Mouse (Mus musculus) T-helper 1 cell (primary cell): ENCODE results near the gene Daxx.
"Not testable (repeated sequence)": the region's sequence is repeated elsewhere in the genome, so short reads cannot be mapped to it uniquely, and the experiment has no call there.

Experiments
- in situ Hi-C: fragments of 300-600 bp; cut with MboI, MseI; formaldehyde crosslinking; loops from one replicate; pipeline ENCODE4 v1.15.1; 2025; ENCODE audit warnings: high pct_unique_total_duplicates

Daxx gene

DNA sequence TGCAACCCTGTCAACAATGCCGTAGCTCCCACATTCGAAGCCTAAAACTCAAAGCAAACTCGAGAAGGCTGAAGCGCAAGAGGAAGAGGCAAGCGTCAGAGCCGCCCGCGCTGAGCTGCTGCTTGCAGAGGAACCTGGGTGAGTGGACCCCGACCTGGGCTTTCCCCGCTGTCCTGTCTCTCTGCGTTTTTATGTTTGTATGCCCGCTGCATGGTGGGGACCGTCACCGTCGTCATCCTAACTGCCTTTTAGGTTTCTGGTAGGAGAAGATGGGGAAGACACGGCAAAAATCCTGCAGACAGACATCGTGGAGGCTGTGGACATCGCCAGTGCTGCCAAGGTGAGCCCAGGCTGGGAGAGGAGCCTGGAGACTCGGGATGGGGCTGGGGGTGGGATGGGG is 32.2 kb downstream of the Daxx start:
- in situ Hi-C loops = no loop called here

DNA sequence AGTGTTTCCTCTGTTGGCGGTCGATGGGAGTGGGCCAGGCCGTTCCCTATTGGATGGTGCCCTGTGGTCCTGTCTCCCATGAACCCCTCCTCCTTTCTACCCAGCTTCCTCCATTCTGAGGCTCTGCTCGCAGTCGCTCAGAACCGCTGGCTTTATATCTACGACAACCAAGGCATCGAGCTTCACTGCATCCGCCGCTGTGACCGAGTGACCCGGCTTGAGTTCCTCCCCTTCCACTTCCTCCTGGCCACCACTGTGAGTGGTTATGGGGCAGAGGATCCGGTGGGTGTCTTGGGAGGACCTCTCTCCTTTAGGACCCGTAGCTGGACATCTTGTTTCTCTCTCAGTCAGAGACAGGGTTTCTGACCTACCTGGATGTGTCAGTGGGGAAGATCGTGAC is 34.2 kb downstream of the Daxx start:
- in situ Hi-C loops = no loop called here

DNA sequence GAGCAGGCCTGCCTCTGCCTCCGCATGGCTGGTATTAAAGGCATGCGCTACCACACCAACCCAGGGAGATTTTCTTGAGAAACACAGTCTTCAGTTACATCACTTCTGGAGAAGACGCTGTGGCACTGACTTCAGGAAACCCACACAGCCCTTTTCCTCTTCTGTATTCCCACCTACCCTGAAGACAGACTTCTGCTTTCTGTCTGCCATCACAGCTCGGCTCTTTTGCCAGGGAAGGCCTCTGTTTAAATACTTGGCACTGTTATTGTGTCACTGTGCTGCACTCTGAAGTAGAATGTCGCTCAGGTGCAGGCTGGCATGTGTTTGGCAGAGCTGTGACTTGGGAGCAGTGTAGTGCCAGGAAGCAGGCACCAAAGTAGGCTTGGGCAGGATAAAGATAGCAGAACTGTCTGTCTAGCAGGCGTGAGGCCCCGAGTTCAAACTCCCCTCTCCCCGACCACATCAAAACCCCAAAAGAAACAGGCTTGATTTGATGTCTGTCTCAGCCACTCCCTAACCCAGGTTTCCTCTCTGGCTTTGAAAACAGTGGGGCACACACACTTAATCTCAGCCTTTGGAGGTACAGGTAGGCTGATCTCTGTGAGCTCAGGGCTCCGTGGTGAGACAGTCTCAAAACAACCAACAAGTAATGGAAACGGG is 38.3 kb downstream of the Daxx start:
- in situ Hi-C loops = no loop called here

DNA sequence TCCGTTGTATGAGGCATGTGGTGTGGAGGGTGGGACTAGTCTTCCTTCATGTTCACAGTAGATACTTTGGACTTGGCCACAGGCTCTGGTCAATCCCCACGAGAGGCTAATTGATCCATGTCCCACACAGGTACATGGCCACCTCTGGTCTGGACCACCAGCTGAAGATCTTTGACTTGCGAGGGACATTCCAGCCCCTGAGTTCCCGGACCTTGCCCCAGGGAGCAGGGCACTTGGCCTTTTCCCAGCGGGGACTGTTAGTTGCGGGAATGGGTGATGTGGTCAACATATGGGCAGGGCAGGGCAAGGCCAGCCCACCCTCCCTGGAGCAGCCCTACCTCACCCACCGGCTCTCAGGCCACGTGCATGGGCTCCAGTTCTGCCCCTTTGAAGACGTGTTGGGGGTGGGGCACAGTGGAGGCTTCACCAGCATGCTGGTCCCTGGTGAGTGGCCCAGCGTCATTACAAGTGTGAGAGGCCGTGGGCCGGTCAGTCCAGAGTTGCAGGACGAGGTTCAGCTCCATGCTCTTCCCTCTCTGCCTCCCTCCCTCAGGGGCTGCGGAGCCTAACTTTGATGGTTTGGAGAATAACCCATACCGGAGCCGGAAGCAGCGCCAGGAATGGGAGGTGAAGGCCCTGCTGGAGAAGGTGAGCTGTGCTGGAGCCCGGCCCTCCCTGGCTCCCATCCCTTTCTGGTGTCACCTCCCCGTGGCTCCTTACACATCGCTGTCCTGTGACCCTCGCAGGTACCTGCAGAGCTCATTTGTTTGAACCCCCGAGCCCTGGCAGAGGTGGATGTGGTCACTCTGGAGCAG is 39.1 kb downstream of the Daxx start:
- in situ Hi-C loops = no loop called here

DNA sequence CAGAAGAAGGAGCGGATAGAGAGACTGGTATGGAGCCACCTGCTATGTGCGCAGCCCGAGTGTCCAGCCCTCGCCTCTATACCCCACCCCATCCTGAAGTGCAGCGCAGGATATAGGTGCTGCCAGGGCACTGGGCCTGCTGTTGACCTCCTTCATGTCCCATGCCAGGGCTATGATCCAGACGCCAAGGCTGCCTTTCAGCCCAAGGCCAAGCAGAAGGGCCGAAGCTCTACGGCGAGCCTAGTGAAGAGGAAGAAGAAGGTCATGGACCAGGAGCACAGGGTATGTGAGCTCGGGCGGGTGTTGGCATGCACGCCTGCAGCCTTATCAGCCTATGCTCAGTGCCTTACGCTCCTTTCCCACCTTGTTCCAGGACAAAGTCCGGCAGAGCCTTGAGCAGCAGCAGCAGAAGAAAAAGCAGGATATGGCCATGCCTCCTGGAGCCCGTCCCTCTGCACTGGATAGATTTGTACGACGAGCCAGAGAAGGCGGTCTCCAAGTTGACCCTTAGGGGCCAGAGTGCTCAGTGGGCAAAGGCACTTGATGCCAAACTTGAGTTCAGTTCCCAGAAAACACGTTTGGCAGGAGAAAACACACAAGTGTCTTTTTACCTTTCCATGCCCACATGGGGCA is 39.8 kb downstream of the Daxx start:
- in situ Hi-C loops = no loop called here

DNA sequence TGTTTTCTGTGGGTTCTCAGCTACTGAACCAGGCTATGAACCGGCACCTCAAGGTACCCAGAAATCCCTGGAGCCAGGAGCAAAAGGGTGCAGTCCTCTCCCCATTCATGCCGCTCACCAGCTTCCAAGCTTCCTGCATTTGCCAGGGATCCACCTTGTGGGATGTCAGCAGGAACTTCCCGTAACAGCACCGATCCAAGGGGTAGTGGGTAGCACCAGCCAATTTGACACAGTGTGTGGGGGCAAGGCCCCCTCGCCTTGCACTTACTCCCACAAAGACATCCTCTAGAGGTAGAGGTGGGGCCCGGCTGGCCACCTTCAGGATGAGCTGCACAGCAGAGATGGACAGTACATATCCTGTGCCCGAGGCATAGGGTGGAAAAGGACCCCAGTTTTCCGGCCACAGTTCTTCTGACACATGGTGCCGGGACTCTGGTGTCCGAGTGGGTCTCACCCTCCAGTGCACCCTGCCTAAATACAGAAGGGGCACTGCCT is 41.0 kb downstream of the Daxx start:
- in situ Hi-C loops = no loop called here

DNA sequence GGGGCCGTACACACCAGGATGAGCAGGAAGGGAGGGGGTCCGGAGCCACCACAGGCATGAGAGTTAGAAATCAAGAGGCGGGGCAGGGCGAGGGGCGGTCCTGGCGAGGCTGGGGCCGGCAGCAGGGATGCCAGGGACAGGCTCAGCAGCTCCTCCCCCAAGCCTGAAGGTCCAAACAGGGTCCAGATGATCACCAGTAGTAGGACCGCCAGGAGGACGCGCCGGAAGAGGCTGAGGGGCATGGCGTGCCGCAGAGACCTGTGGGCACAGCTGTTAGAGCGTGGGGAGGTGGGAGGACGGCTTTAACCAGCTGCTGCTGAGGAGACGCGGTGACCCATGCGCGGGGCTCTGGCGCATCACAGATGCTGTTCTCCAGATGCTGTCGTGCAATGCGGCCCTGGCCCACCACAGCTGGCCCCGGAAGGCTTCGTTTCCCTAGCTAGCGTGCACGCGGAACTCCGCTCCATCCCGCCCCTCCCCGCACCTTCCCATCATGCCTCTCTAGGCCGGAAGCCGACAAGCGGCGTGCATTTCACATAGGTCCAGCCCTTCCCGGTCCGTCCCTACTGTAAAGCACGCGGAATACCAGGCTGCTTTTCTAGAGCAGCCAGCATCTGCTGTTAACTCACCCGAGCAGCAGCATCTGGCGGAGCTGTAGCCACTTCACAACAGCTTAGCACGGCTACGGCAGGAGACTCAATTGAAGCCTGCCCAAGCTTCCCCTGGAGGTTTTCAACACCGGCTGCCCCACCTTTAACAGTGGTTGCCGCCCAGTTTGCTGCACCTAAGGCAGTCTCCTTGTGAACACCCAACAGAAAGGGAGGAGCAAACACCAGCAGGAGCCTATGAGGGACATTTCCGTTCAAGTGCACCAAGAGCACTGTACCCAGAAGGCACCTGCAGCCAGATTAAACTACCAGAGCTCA is 42.1 kb downstream of the Daxx start, which contains the start of gene B3galt4:
B3galt4 (minus strand) TSS at position 468 of the 926 bp plus-strand sequence.
- in situ Hi-C loops = no loop called here

DNA sequence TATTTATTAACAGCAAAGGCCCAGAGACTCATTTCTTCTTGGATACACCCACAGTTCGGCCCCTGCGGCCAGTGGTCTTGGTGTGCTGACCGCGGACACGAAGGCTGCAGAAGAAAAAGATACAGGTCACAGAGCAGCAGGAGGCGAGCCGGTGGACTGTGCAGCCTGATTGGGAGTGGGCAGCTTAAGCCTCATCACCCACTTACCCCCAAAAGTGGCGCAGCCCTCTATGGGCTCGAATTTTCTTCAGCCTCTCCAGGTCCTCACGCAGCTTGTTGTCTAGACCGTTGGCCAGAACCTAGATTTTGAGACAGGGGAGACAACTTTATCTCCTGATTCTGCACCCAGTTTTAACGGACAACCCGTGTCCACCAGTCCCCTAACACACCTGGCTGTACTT is 42.8 kb downstream of the Daxx start:
- in situ Hi-C loops = not testable (repeated sequence)

DNA sequence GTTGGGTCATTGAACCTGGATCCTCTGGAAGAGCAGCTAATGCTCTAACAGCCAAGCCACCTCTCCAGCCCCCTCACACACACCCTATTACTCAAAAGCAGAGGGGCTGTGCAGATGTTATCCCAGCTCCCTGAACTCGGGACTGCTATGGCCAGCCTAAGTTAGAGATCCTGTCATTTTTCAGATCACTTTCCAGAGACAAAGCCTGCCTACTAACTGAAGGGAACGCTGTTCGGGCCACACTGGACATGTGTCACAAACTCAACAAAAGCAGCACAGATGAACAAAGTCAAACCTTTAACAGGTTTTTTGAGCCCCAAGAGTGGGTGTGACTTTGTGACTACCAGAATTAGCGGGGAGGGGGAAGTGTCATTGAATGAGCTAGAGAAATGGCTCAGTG is 43.7 kb downstream of the Daxx start:
- in situ Hi-C loops = no loop called here

DNA sequence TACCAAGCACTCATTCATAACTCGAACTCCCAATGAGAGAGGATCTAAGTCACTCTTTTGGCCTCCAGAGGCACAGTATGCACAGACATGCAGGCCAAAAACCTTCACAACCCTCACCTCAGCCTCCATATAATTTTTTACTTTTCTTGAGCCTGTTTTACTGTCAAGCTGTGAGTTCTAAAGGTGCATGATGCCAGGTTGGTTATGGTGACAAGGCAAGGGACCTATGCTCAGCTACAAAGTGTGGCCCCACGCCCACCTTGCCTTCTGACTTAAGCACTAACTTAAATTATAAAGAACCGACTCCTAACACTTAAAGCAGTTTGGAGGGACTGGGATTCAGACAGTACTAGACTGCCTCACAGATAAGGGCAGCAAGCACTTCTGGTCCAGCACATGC is 44.1 kb downstream of the Daxx start:
- in situ Hi-C loops = no loop called here

DNA sequence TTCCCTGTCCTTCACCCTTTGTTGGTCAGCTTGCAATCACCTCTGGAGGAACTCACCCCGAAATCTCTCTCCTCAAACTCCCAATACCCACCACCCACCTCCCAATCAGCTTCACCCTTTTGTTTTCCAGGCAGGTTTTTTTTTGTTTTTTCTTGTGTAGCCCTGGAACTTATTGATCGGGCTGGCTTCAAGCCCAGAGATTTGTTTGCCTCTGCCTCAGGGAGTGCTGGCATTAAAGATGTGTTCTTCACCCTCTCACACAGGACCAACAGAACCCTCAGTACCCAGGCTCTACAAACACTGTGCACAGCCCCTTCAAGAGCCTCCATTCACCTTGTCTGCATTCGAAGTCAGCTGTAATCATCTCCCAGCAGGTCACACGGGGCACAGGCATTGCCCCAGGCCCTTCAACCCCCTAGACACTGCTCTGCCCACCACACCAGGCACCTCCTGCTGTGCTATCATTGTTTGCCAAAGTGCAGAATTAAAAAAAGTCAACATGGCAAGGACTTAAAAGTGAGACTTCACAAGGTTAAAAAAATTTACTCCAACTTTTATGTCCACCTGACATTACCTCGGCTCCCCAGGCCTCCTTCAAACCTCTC is 44.8 kb downstream of the Daxx start:
- in situ Hi-C loops = no loop called here

DNA sequence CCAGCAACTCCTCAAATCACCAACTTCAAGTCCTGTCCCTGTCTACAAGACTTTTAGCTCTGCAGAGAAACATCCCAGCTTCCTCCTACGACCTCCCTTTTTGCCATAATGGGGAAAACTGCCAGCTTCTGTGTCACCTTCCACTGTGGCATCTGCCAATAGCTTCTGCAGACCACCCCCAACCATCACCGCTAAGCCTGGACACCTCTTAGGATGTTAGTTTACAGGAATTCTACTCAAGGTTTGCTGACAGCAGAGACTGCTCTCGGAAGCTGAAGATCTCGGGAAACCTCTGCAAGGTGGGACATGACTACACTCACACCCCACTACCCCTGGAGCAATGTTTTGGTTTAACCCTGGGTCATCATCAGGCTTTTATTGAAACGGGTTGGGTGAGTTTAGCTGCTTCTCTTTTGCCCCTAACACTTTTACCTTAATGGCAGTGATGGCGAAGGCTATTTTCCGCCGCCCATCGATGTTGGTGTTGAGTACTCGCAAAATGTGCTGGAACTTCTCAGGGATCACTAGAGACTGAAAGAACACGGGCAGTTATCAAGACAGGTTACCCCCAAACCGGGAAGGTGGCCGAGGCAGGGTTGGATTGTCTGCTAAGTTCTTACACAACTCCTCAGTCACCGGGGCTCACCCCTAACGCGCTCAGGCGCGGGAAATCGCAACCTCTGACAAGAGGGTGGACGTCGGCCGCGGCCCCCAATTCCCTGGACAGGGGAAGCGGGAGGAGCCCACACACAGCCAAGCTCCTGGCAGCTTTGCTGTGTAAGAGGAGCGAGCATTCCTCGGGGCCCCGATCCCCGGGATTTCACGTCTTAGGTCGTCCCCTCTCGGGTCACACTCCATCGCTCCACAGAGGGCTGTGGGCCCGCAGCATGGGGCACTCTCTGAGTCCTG is 45.7 kb downstream of the Daxx start:
- in situ Hi-C loops = no loop called here

DNA sequence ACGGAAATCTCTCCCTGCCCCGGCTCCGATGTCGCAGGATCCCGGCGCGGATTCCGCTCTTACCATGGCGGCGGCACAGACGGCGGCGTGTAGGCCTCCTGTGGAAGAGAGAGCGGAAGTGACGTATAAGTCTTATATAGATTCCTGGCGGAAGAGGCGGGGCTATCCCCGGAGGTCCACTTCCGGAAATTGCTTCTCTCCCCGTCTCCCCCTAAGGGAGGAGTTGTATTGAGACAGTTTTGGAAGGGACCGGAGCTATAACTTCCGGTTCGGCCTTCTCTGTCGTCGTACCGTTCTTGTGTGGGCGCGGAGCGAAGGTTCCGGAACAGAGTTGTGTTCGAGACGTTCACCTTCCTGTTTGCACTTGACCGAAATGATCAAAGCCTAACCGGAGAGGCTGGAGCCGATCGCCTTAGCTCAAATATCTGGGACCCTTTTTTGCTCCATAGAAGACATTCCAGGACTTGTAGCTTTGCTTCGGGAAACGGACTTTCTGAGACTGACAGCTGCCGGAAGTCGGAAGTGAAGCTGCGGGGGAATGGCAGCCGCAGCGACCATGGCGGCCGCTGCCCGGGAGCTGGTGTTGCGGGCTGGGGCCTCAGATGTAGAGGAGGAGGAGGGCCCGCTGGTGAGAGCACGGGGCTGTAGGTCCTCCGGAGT is 46.5 kb downstream of the Daxx start, which contains the start of the genes Vps52 and Rps18:
Vps52 (plus strand) TSS at position 258 of the 660 bp plus-strand sequence.
Rps18 (minus strand) TSS at position 447 of the 660 bp plus-strand sequence.
- in situ Hi-C loops = no loop called here

DNA sequence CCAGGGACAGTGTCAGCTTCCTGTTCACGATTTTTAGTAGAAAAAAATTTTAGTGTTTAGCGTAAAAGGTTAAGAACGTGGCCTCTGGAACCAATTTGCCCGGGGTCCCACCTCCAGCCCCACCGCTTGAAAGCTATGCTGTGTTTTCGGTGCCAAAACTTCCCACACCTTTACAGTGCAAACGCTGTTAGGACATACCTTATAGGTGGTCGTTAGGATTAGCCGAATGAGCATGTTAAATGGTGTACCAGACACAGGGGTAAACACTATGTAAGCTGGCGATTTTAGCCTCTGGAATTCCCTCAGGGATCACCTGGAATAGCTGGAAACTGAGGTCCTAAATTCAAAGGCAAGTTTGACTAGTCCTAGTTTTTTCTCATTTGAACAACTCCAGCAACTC is 47.1 kb downstream of the Daxx start:
- in situ Hi-C loops = no loop called here

DNA sequence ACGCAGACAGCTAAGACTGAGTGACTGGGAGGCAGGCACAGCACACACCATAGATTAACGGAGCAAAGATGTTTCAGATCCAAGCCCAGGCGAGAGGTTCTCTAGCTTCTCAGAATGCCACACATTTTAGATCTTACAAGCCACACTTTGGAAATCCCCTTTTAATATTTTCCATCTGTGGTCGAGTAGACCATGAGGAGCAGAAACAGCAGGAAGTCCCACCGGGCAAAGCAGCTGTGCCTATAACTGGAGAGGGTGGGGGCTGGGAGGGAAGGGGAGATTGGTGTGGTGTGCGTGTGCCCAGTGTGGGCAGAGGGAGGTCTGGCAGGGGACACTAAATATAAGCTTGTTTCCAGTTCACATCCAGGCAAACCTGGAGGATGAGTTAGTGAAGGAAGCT is 48.3 kb downstream of the Daxx start:
- in situ Hi-C loops = no loop called here

DNA sequence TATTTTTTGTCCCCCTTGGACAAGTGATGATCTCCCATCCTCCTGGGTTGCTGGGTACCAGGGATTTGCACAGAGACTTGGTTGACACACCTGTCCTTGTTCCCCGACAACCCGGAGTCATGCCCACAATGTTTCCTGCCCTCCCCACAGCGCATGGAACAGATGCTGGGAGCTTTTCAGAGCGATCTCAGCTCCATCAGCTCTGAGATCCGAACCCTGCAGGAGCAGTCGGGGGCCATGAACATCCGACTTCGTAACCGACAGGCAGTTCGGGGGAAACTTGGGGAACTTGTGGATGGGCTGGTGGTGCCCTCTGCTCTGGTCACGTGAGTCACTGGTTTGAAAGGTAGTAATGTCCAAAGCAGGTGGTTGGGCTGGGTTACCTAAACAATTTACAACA is 49.2 kb downstream of the Daxx start:
- in situ Hi-C loops = no loop called here

DNA sequence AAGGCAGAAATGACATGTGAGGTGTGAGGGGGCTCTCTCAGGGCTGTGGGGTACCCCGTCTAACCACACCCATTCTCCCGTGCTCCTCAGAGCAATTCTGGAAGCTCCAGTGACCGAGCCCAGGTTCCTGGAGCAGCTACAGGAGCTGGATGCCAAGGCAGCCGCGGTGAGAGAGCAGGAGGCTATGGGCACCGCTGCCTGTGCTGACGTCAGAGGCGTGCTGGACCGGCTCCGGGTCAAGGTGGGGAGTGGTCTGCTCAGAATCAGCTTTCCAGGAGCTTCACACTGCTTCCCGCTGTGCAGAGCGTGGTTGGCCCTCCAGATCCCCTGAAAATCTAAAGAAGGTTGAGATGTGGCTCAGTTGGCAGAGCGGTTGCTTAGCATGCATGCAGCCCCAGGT is 49.9 kb downstream of the Daxx start:
- in situ Hi-C loops = no loop called here

DNA sequence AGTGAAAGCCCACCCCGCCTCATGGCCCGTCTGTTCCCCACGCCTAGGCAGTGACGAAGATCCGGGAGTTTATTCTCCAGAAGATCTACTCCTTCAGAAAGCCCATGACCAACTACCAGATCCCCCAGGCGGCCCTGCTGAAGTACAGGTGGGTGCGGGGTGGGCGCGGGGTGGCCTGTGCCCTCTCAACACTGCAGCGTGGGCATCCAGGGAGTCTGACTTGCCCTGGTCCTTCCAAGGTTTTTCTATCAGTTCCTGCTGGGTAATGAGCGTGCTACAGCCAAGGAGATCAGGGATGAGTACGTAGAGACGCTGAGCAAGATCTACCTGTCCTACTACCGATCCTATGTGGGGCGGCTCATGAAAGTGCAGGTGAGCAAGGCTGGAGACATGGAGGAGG is 50.7 kb downstream of the Daxx start:
- in situ Hi-C loops = no loop called here

DNA sequence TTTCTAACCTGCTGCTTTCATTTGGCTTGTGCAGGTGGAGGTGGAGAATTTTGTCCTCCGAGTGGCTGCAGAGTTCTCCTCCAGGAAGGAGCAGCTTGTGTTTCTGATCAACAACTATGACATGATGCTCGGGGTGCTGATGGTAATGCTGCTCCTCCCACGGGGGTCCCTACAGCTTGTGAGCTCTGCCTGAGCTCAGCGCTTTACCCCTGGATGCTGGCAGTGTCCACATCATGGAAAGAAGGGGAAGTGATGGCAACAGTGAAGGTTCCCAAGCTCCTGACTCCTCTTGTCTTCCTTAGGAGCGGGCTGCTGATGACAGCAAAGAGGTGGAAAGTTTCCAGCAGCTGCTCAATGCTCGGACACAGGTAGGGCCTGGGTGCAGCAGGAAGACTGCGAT is 53.7 kb downstream of the Daxx start:
- in situ Hi-C loops = no loop called here
